Mouse (Mus musculus) mesoderm, embryonic 11.5 days (tissue): ENCODE data around the gene Glis2.
"Not testable (repeated sequence)": the region's sequence is repeated elsewhere in the genome, so short reads cannot be mapped to it uniquely, and the experiment has no call there.

Experiments
- DNase-seq: peaks from one replicate; pipeline ENCODE4 v3.0.0-alpha.2; 2012; ENCODE audit warnings: low read depth, low spot score

The Glis2 gene

DNA sequence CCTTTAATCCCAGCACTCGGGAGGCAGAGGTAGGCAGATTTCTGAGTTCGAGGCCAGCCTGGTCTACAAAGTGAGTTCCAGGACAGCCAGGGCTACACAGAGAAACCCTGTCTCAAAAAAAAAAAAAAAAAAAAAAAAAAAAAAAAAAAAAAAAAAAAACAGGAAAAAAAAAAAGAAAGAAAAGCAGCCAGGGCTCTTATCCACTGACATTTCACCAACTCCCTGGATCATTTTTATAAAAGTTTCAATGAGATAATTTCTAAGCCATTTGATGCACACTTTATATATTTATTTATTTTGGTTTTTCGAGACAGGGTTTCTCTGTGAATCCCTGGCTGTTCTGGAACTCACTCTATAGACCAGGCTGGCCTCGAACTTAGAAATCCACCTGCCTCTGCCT is 13.3 kb upstream of the Glis2 start:
- not testable (repeated sequence) for DNase-seq

DNA sequence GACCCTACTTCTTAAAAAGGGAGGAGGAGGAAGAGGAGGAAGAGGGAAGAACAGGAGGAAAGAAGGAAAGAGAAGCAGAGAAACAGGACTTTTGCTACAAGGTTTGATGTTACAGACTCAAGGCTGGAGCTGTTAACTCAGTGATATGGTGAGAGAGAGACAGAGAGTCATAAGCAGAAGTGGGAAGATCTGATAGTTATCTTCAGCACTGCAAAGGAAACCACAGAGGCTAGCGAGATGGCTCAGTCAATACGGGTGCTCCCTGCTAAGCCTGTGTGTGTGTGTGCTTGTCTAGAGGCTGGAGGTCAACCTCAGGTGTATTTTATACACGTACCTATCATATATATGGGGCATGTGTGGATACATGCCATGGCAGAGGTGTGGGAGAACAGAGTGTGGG is 10.7 kb upstream of the Glis2 start:
- no peak for DNase-seq

DNA sequence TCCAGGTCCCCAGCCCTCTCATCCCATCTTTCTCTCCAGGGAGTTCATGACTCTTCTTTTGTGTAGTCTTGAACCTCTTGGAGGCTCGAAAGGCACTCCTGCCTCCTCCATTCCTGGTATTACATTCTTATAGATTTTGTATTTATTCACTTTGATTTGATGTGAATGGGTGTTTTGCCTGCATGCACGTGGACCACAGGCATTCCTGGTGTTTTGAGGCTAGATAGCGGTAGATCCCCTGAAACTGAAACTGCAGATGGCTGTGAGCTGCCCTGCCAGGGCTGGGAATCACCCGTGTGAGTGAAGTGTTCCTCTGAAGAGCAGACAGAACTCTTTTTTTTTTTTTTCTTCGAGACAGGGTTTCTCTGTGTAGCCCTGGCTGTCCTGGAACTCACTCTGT is 10.1 kb upstream of the Glis2 start:
- no peak for DNase-seq

DNA sequence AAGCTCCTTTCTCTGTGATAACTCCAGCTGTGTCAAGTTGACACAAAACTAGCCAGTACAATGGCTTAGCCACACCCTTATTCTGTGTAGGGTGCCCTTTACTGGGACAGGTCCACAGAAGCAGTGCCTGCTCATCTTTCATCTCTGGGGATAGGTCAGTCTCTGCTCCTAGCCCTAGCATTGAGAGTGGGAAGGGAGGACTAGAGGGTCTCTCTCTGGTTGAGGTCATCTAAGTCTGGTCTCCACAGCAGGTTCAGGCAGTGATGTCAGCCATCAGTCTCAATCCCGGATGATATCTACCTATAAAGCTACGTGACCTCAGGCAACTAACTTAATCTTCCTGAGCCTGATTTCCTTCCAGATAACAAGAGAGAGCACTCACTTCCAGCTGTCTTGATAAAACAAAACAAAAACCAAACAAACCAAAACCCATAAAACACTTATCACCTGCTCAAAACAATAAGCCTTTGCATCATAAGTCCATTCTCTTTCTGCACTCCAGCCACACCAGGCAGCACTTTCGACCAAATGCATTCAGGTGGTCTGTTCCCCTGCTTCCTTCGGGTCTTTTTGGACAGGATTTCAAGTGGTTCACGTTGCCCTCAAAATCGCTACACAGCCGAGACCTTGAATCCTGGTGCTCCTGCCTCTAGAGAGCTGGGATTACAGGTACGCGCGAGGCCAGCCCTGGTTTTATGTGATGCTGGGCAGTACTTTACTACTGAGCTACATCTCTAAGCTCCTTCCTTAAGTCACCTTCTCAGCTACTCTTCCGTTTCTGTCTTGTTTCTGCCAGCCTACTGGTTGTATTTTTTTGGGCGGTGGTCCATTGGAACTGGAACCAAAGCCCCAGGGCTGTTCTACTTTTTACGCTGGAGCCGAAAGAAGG is 8.6 kb upstream of the Glis2 start:
- DNase-seq, result no peak

DNA sequence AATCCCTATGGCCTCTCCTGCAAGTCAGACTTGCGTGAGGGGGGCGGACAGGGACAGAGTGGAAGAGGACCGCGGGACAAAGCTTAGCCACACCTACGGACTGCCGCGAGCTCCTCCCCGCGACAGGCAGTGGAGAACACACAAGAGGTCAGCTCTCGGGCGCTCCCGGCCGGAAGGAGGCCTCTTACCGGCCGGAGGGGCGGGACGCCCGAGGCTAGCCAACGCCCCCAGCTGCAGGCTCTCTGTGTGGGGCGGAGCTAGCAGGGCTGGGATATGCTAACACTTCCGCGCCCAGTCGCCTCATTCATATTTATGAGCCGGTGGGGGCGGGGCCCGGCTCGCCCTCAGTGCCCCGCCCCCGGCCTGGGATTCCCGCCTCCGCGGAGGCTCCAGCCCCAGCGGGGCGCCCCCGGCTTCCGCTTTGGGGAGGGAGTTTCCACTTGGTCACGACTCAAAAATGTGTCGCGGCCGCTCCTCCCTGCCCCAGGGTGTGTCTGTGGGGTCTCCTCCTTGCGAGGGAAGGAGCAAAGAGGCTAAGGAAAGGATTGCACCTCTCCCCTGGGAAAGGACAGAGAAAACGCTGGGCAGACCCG is 7.9 kb upstream of the Glis2 start:
- peak; percentile 98 for DNase-seq

GRCm38 (mm10) chr16:4587516-4588210 is 6.8 kb upstream of the Glis2 start:
- no peak for DNase-seq

GRCm38 (mm10) chr16:4590236-4590635 is 4.3 kb upstream of the Glis2 start:
- DNase-seq, result peak; percentile 76

DNA sequence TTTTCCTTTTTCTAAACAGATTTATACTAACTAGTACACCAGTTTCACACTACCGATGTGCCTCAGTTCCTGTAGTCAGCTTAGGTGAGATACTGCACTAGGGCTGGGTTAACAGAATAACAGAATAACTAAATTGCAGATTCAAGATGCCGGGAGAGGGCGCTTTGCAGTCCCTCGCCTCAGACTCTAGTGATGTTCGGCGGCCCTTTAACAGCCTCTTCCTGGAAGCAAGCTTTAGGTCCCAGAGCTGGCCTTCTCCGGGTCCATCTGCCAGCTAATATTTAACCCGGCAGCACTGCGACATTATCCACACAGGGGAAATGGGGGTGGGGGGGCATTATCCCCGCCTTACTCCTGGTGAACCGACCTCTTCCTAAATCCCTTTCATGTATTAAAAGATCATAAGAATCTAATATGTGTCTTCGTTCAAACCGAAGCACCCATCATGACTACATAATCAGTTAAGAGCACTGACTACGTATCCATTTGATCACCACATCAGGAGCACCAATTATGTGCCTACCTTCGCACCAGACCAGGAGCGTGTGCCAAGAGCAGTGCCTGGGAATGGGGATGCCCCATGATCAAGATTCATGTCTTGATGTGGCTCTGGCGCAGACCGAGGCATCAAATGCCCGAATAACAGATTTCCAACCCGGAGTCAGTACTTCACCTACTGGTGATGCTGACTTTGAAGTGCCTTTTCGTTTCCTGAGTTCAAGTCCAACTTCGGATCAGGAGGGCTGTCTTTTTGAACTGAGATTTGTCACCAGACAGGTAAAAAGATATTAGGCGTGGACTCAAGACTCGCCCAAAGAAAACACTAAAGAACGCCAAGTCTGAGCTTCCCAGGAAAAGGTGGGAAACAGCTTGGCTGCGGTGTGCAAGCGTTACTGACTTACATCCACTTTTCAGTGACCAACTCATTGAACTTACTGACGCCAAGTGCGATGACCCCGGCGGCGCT is 1.3 kb upstream of the Glis2 start:
- DNase-seq, result no peak

DNA sequence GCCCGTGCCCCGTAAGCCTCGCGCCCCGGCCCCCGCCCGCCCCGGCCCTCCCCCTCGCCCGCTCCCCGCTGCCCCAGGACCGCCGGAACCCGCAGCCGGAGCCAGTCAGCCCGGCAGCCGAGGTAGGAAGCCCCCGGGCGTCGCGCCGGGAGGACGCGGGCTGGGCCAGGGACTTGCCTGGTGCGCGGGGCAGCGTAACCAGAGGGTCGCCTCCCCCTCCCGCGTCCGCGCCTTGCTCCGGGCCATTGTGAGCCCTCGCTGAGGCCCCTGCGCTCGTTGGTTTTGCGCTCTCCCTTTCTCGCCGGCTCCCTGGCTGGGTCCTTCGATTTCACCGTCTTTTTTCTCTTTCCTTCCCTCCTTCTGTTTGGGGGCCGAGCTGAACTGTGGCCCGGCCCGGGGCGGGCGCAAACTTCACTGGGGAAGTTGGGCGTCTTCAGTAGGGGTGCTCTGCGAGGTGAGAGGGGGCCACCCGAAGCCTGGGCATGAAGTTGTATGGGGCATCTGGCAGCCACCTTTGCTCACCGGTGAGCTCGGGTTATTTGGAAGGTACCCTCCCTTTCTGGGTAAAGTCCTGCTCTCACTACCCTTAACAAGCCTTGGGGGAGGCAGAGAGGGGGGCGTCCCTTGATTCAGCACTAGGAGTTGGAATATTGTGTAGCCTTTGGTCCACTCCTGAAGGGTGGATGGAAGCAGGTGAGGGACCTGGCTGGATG is 457 bp downstream of the Glis2 start:
- no peak for DNase-seq

GRCm38 (mm10) chr16:4595527-4595963 is 1.0 kb downstream of the Glis2 start:
- DNase-seq, result no peak

- DNase-seq, result peak; percentile 67
These were observed 1.7 kb downstream of the Glis2 start for GRCm38 (mm10) chr16:4596141-4596728.

- no peak for DNase-seq
These were observed 2.3 kb downstream of the Glis2 start for GRCm38 (mm10) chr16:4596836-4597235.

DNA sequence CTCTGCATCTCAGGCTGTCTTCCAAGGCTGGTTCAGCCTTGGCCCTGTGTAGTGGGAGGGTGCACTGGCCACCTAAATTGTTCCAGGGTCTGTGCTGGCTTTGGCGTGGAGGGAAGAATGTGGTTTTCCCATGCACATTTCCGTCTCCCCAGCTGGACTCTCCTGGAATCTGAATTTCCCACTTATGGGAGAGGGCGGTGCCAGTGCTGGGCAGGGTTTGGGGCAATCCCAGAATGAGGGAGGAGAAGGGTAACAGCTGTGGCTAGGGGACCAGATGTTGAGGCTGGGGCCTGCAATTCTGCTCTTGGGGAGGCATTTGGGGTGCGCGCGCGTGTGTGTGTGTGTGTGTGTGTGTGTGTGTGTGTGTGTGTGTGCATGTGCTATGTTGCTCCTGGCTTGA is 2.8 kb downstream of the Glis2 start:
- no peak for DNase-seq

DNA sequence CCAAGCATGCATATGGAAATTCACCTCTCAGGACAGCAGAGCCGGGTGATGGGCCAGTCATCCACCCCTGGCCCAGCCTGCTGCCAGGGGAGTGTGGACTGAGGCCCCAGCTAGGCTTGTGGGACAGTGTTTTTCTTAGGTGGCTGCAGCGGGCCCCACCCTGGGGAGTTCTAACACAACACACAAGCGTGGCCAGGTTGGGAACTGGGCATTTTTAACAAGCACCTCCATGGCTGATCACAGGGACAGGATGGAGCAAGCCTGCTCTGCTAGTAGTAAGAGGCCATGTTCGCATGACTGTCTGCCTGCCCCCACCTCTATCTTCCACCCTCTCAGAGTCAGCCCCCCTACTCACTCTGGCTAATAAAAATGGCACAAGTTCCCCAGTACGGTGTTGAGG is 3.5 kb downstream of the Glis2 start:
- no peak for DNase-seq

DNA sequence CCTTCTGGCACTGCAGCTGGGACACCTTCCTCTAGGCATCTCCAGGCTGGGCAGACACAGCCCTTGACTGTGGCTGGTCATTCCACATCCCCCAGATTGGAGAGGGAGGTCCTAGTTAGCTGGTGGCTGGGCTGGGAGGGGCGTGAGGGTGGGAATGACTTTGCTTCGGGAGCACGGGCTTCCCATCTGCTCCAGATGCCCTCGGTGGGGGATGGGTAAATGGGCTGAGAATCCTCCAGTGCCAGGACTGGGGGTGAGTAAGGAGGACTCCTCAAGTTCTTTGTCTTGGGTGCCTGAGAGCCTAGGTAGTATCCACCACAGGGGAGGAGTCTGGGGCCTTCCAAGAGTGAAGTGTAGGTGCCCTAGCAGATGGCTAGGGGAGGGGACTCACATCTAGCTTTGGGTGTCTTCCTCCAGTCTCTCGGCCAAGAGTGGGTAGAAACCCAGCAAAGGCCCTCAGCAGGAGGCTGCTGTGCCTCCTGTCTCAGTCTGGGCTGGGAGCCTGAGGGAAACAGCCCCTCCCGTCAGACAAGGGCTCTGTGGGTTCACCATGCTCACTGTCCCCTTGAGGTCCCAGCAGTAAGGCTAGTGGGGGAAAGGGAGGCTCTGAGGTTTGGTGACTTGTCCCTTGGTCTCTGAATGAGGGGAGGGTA is 4.5 kb downstream of the Glis2 start:
- peak; percentile 52 for DNase-seq

GRCm38 (mm10) chr16:4599616-4600015 is 5.1 kb downstream of the Glis2 start:
- DNase-seq, result no peak

GRCm38 (mm10) chr16:4600701-4601310 is 6.3 kb downstream of the Glis2 start:
- DNase-seq, result no peak

DNA sequence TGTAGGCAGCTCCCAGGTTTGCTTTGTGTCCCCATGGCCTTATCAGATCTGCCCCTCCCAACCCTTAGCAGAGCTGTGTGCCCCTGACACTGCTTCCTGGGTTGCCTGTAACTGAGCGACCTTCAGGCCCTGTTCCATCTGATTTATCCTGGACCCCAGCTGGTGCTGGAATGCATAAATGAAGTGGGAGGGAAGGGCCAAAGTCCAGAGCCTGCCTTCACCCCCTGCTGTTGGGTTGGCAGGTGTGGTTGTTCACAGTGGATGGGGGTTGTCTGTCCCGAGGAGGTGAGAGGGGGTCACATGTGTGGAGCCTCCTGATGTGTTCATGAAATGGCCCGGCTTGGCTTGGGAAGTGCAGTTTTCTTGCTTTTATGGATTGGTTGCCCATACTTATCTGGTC is 7.7 kb downstream of the Glis2 start:
- DNase-seq, result peak; percentile 54

GRCm38 (mm10) chr16:4602766-4603452 is 8.4 kb downstream of the Glis2 start:
- peak; percentile 56 for DNase-seq
